Mouse (Mus musculus): Measurements from ENCODE around the gene Pdhb. TPM values are rescaled to one million over a fixed set of nuclear protein-coding genes. Genes with fewer than 3 reads are reported as not detected.
"Not testable (repeated sequence)": the region's sequence is repeated elsewhere in the genome, so short reads cannot be mapped to it uniquely, and the experiment has no call there.

Pdhb gene
- total RNA-seq, 2 experiments from 2014 or later = 176 to 183 TPM

DNA sequence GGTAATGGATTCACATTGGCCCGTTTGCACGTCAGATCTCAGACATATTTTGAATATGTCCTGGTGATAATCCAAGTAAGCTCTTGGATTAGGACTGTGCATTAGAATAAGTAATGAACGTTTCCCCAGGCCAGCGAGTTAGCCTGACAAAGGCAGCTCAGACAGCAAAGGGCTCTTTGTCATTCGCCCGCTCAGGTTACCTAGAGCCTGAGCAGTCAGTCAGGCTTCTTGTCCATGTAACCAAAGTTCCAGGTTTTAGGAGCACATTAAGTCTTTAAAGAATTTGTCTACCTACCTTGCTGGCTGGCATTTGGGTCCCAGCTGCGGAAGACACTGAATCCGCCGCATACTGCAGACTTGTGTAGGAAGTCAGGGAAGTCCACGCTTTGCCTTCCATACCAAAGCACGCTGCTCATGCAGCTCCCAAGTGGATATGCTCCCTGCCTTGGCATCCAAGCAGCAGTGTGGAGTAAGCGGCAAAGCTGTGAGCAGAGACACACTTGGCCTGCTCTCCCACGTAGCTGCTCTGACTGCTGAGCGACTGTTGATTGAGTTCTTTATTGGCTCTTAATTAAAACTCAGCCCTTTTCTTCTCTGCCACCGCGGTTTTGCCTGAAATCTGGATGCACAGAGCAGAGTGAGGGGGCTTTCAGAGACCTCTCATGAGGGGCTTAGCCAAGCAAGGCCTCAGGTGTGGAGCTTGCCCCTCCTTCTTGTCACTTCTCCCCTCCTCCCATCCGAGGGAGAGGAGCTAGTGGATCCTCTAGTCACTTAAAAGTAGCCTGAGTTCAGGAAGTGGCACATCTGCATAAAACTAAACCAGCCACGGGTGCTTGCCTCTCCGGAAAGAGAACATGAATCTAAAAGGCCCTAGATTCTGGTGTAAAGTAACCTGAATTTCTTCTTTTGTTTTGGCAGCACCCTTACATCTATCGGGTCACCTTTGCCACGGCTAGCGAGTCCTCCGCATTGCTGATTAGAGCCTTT lies 32.8 kb downstream of the Pdhb start:
- DNase-seq (ENCODE audit: low spot score in 2 of 2) = peak in 1 of 2 experiments; percentile 26

DNA sequence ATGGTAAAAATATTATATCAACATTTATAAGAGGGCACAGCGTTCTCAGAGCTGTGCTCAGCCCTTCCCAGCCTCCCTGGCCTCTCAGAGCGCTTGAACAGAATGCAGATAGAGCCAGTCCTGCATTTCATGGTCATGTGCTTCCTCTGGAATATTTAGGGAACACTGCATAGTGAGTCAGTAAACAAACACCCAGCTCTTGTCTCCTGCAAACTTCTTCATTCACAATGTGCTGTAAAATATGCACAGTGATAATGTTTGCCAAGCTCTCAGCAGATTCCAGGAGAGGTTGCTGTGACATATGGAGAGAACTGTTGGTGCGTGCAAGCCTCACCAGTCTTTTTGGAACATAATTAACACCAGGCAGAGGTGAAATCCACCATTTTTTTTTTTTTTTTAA lies 37.7 kb downstream of the Pdhb start:
- no peak for DNase-seq (ENCODE audit: low spot score in 2 of 2)

- no peak for DNase-seq (ENCODE audit: low spot score in 2 of 2)
These were observed 38.6 kb downstream of the Pdhb start for GRCm38 (mm10) chr14:8134234-8134633.

DNA sequence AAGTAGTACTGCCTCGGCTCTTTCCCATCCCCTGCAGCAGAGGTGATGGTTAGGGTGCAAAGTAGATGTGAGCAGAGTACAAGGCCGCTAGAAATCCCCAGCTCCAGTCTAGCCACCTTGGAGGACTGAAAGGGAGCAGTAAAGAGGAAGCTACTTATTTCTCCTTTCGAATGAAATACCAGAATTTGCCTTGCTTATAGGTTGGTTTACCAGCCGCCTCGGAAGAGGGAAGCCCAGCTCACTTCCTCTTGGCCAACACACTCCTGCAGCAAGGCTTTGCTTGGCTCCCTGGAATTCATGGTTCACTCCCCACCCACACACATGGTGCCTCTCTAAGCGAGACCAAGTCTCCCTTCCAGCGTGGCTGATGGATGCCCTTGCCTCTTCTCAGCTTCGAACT lies 40.0 kb downstream of the Pdhb start:
- DNase-seq (ENCODE audit: low spot score in 2 of 2) = no peak

GRCm38 (mm10) chr14:8127971-8128370 lies 44.9 kb downstream of the Pdhb start:
- DNase-seq (ENCODE audit: low spot score in 2 of 2) = no peak

- no peak for DNase-seq (ENCODE audit: low spot score in 2 of 2)
These were observed 48.6 kb downstream of the Pdhb start for GRCm38 (mm10) chr14:8124046-8124881.

DNA sequence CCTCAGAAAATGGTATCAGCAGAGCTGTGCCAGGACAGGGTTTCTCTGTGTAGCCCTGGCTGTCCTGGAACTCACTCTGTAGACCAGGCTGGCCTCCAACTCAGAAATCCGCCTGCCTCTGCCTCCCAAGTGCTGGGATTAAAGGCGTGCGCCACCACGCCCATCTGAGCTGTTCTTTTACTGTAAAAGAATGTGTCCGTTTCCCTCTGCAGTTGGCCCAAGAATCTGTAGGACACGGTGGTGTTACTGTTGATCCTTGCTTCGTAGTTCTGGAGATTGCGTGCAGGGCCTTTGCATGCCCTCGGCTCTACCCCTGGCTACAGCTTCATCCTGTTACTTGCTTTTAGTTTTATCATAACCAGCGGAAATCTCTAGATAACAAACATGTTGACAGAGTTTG lies 49.2 kb downstream of the Pdhb start:
- DNase-seq (ENCODE audit: low spot score in 2 of 2) = not testable (repeated sequence)

DNA sequence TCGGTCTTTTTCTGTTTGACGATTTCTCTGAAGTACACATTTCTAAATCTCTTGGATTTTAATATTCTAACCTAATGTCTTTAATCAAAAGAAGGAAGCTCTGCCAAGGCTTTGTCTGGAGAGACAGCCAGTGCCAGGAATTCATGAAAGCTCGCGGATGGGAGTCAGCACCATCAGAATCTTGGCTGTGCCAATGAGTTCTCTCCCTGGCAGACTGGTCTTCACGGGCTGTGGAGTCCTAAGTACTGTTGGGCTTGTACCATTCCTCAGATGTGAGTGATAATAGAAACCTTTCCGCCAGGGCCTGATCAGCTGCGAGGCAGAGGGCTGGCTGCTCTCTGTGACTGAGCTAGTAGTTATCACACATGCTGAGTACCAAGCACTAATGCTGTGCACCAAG lies 49.7 kb downstream of the Pdhb start:
- peak in 1 of 2 experiments; percentile 37 for DNase-seq (ENCODE audit: low spot score in 2 of 2)

DNA sequence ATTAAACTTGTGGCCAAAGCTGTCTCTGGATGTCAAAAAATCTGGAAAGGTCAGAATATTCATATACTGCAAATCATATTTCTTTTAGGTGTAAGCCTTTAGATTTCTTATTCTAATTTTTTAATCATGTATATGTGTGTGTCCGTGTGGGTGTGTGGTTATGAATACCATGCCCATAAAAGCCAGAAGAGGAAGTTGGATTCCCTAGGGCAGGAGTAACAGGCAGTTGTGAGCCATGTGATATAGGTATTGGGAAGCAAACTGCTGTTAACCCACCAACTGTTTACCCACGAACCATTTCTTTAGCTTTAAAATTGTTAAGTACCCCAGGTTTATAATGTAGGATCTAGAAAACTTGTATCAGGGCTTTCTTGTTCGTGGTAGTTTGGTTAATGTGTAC lies 52.9 kb downstream of the Pdhb start:
- DNase-seq (ENCODE audit: low spot score in 2 of 2) = no peak

DNA sequence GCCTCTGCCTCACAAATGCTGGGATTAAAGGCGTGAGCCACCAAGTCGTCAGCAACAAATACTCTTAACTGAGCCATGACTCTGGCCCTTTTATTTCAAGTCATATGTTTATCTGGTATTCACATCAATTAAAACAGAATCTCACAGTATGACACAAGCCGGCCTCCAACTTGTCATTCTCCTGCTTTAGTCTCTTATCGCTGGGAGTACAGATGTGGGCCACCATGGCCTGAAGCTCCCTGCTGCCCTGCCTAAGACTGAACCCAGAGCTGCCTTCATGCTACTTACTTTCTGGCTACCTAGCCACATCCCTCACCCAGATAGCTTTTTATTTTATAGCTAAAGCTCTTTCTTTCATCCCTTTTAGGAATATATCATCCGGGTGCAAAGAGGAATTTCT lies 53.4 kb downstream of the Pdhb start:
- DNase-seq (ENCODE audit: low spot score in 2 of 2) = no peak

DNA sequence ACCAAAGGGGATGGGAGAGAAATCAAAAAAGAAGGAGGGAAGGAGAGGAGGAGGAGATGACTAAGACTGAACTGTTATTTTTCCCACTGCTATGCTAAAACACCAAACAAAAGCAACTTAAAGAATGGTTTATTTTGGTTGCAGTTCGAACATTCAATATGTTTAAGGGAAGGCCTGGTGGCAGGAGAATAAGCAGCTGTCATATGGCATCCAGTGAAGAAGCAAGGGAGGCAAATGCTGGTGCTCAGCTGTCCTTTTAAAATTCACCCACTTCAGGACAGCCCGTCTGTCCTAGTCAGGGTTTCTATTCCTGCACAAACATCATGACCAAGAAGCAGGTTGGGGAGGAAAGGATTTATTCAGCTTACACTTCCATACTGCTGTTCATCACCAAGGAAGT lies 55.5 kb downstream of the Pdhb start:
- DNase-seq (ENCODE audit: low spot score in 2 of 2) = no peak

Other genes starting within 250 kb of the Pdhb start
- gene Gm45521, start 215.7 kb downstream of the Pdhb start, total RNA-seq (2021) = under 1 TPM; 0.54 to 0.96 TPM
- gene Dnase1l3, start 178.5 kb downstream of the Pdhb start, total RNA-seq (2021) = under 1 TPM in 1 of 2 experiments, not detected in 1; 0.07 TPM
- 10 to 100 TPM; 41.7 to 42.6 TPM for gene Abhd6, start 170.1 kb downstream of the Pdhb start, total RNA-seq (2021)
- gene Rpp14, start 92.7 kb downstream of the Pdhb start, total RNA-seq (2021) = 10 to 100 TPM; 20.2 to 25.7 TPM
- gene Pxk, start 74.8 kb downstream of the Pdhb start, total RNA-seq (2021) = 10 to 100 TPM; 26.1 to 27.2 TPM
- gene Kctd6, start 41.1 kb upstream of the Pdhb start, total RNA-seq (2021) = 10 to 100 TPM; 33.4 to 36.3 TPM
- gene Acox2, start 86.3 kb upstream of the Pdhb start, total RNA-seq (2021) = under 1 TPM; 0.49 to 0.50 TPM
- gene Fam107a, start 145.0 kb upstream of the Pdhb start, total RNA-seq (2021) = 100 to 1,000 TPM in 1 of 2 experiments, 10 to 100 TPM in 1; 80.4 to 105 TPM
- gene Oit1, start 205.7 kb upstream of the Pdhb start, total RNA-seq (2021) = not detected

All from layer of hippocampus, postnatal 10 days (tissue).